Mouse (Mus musculus): ENCODE measurements at regions not wholly inside any gene's neighbourhood (a gene's known extent, or its start where the extent isn't known, plus 50 kb on each side); places are given as distances from the start of the nearest gene placed in this dataset.

GRCm38 (mm10) chr15:49484582-49484981 is 4400.1 kb upstream of the Gm7489 start:
- TF ChIP-seq CTCF (conservative IDR thresholded peaks at IDR 0.05; ENCODE audit: low read length) (no peak), NANOG (IDR thresholded peaks at IDR 0.05; ENCODE audit: borderline replicate concordance, low read length) (no peak), POU5F1 (IDR thresholded peaks at IDR 0.05; ENCODE audit: borderline replicate concordance, low read length) (no peak)

All from E14TG2a.4 (cell line).